Mouse (Mus musculus): ENCODE data around the gene Fezf2.

GRCm38 (mm10) chr14:12377289-12377688, 29.3 kb upstream of the Fezf2 start:
- TF ChIP-seq CTCF (IDR thresholded peaks at IDR 0.05; ENCODE audit: low read depth), result no peak
- no peak for TF ChIP-seq EP300 (optimal IDR thresholded peaks at IDR 0.05)
